Mouse (Mus musculus) forebrain, embryonic 10.5 days (tissue): ENCODE measurements around the gene Ndufb11. TPM values are rescaled to one million over a fixed set of nuclear protein-coding genes. Genes with fewer than 3 reads are reported as not detected.

Source experiments
- DNase-seq: peaks from one replicate; pipeline ENCODE4 v3.0.0-alpha.2; 2017; ENCODE audit warnings: low spot score; ENCODE audit errors: extremely low spot score
- H3K27ac ChIP-seq: fragments of 300-500 bp; sonication (generic); 2 replicates; pipeline ENCODE4 v1.5.1; 2016; ENCODE audit warnings: mild to moderate bottlenecking
- H3K27me3 ChIP-seq: fragments of 300-500 bp; sonication (generic); 2 replicates; pipeline ENCODE4 v1.6.1; 2016; ENCODE audit warnings: mild to moderate bottlenecking; ENCODE audit not compliant: poor library complexity, severe bottlenecking
- H3K36me3 ChIP-seq: fragments of 300-500 bp; sonication (generic); replicated peaks from 2 replicates; pipeline ENCODE4 v1.6.1; 2016; ENCODE audit warnings: mild to moderate bottlenecking, moderate library complexity
- H3K4me1 ChIP-seq: fragments of 300-500 bp; sonication (generic); 2 replicates; pipeline ENCODE4 v1.6.1; 2016
- H3K4me3 ChIP-seq: fragments of 300-500 bp; sonication (generic); 2 replicates; pipeline ENCODE4 v1.5.1; 2016; ENCODE audit warnings: mild to moderate bottlenecking, moderate library complexity
- H3K9me3 ChIP-seq: fragments of 300-500 bp; sonication (generic); 2 replicates; pipeline ENCODE4 v1.6.1; 2016; ENCODE audit warnings: mild to moderate bottlenecking, moderate library complexity
- WGBS: fragments of 180-500 bp; shearing (Covaris S2); methylation state at CpG from one replicate; pipeline ENCODE4 v1.1.7; 2016; 5-methylcytosine and 5-hydroxymethylcytosine counted together
- polyA plus RNA-seq: library from polyadenylated mRNA; unstranded; fragments of >200 nt; fragmentation: Nextera tagmentation; extraction: Ambion mirVana; gene quantifications from 2 replicates; pipeline ENCODE4 v1.2.1, GENCODE M21; 2016

Ndufb11 gene
- polyA plus RNA-seq, 1 experiment from 2014 or later, result 173 TPM

DNA sequence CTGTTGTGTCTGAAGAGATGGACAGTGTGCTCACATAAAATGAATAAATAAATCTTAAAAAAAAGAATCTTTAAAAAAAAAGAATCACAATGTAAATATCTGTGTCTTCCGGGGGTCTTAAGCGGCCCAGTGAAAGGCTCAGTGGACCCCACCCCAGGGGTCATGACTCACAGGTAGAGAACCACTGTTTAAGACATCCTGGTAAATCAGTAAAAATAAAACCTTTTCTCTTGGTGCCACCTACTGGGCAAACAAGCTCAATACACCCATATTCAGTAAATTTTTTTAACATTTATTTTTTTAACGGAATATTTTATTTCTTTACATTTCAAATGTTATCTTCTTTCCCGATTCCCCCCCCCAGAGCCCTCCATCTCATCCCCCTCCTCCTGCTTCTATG, 29.5 kb downstream of the Ndufb11 start:
- Histone ChIP-seq H3K27me3 (no peaks in the 10 kb centered on the region), H3K36me3 (no peaks in the 10 kb centered on the region), H3K4me3 (no peak overlapping the region), H3K27ac (no peak overlapping the region), H3K9me3 (no peaks in the 10 kb centered on the region), H3K4me1 (no peaks in the 10 kb centered on the region)
- WGBS, result 19% methylated on average over 4 of the region's 4 CpGs
- DNase-seq, result no peak

DNA sequence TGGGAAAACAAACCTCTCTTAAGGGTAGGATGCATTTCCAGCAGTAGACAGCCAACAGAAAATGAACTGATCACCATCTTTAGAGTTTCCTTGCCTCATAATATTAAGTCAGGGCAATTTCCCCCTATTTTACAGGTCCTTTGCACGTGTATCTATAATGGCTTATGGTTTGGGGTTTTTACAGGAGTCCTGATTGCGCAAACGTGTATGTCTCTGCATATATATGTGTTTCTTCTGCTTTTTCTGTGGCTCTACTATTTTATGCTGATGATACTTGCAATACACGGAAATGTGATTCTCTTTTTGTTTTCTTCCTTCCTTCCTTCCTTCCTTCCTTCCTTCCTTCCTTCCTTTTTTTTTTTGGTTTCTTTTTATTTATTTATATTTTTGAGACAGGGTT, 43.5 kb downstream of the Ndufb11 start:
- Histone ChIP-seq H3K27ac (no peak overlapping the region), H3K27me3 (no peaks in the 10 kb centered on the region), H3K9me3 (no peaks in the 10 kb centered on the region), H3K36me3 (no peaks in the 10 kb centered on the region), H3K4me3 (no peak overlapping the region), H3K4me1 (0 out of 2 replicates have a peak, but pooled peaks cover 4% of the 10 kb centered on the region)
- no peak for DNase-seq
- 89% methylated on average over 4 of the region's 4 CpGs for WGBS

DNA sequence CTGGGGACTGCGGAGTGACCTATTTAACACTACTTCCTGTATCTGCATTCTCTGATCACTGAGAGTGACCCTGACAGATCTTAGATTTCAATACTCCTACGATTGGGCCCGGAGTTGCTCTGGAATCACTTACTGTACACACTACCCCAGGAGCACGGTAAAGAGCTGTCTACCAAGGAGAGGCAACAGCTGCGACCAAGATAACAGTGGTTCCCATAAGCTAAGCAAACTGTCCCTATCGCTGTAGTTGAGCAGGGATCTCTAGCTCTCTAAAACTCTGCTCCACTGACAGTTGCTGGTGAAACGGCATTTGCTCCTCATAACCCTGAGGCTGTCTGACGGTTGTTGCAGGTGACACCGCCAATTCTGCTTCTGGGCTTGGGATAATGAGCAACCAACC, 44.7 kb downstream of the Ndufb11 start:
- no peak overlapping the region for H3K4me3 ChIP-seq
- no peaks in the 10 kb centered on the region for H3K27me3 ChIP-seq
- no peaks in the 10 kb centered on the region for H3K9me3 ChIP-seq
- 0 out of 2 replicates have a peak, but pooled peaks cover 4% of the 10 kb centered on the region for H3K4me1 ChIP-seq
- H3K36me3 ChIP-seq, result no peaks in the 10 kb centered on the region
- WGBS, result 85% methylated on average over 9 of the region's 9 CpGs
- no peak for DNase-seq
- H3K27ac ChIP-seq, result no peak overlapping the region

DNA sequence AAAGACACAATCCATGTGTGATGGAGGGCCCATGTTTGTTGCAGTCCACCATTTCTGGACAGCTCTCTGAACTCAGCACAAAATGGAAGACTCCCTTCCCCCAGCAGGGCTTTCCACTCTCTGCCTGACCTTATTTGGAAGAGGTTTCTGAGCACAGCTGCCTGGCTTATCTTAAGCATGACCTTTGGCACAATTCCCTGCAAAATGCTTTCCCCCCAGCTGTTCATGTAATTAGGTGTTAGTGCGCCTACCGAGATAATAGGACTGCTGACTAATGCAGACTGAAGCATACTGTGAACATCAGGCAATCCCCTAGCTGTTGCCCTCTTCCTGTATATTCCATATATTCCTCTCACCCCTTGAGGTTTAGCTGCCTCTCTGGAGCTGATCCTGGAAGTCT, 46.4 kb downstream of the Ndufb11 start:
- H3K27me3 ChIP-seq, result no peaks in the 10 kb centered on the region
- no peaks in the 10 kb centered on the region for H3K9me3 ChIP-seq
- DNase-seq, result no peak
- H3K4me1 ChIP-seq, result 0 out of 2 replicates have a peak, but pooled peaks cover 4% of the 10 kb centered on the region
- 34% methylated on average over 2 of the region's 2 CpGs for WGBS
- H3K27ac ChIP-seq, result no peak overlapping the region
- H3K36me3 ChIP-seq, result no peaks in the 10 kb centered on the region
- no peak overlapping the region for H3K4me3 ChIP-seq

Other genes starting within 250 kb of the Ndufb11 start
- 11.3 and 12.1 TPM in 2 replicates for gene Jade3, start 191.9 kb downstream of the Ndufb11 start, polyA plus RNA-seq
- gene Rgn, start 67.8 kb downstream of the Ndufb11 start, polyA plus RNA-seq, result 0.16 and 0.17 TPM in 2 replicates
- 110 and 111 TPM in 2 replicates for gene Rbm10, start 116 bp downstream of the Ndufb11 start, polyA plus RNA-seq
- 251 and 252 TPM in 2 replicates for gene Uba1, start 40.7 kb upstream of the Ndufb11 start, polyA plus RNA-seq
- 109 and 113 TPM in 2 replicates for gene Cdk16, start 70.3 kb upstream of the Ndufb11 start, polyA plus RNA-seq
- gene Usp11, start 86.3 kb upstream of the Ndufb11 start, polyA plus RNA-seq, result 51.7 and 54.1 TPM in 2 replicates
- 91.9 and 96.6 TPM in 2 replicates for gene Araf, start 180.2 kb upstream of the Ndufb11 start, polyA plus RNA-seq